Mouse (Mus musculus): ENCODE measurements at regions not wholly inside any gene's neighbourhood (a gene's known extent, or its start where the extent isn't known, plus 50 kb on each side); places are given as distances from the start of the nearest gene placed in this dataset.

GRCm38 (mm10) chr2:117996130-117997083 is 115.3 kb upstream of the Thbs1 start:
- H3K4me2 ChIP-seq: no peak overlapping the region
- H3K36me3 ChIP-seq: no peaks in the 10 kb centered on the region
- 0 out of 2 replicates have a peak overlapping the region, but pooled peaks have one; percentile 1 for H3K27ac ChIP-seq
- H3K9me3 ChIP-seq: no peaks in the 10 kb centered on the region
- no peak overlapping the region for H3K4me3 ChIP-seq
- 0 out of 2 replicates have a peak, but pooled peaks have one; percentile 37 for ATAC-seq (ENCODE audit: insufficient number of reproducible peaks, insufficient read depth, low FRiP score, low TSS enrichment, low read depth)
- H3K9ac ChIP-seq: no peak overlapping the region
- H3K4me1 ChIP-seq: peaks cover 12% of the 10 kb centered on the region; the same call in 1 of the 2 replicates
- 56% methylated on average over 14 of the region's 14 CpGs for WGBS
- no peaks in the 10 kb centered on the region for H3K27me3 ChIP-seq

GRCm38 (mm10) chr2:117999641-118000040 is 112.0 kb upstream of the Thbs1 start:
- Histone ChIP-seq H3K27me3 (no peaks in the 10 kb centered on the region), H3K36me3 (no peaks in the 10 kb centered on the region), H3K4me2 (no peak overlapping the region), H3K4me1 (peaks cover 12% of the 10 kb centered on the region; the same call in 1 of the 2 replicates), H3K9me3 (no peaks in the 10 kb centered on the region), H3K9ac (no peak overlapping the region), H3K27ac (no peak overlapping the region), H3K4me3 (no peak overlapping the region)
- no peak for ATAC-seq (ENCODE audit: insufficient number of reproducible peaks, insufficient read depth, low FRiP score, low TSS enrichment, low read depth)
- 44% methylated on average over 6 of the region's 6 CpGs for WGBS

- Histone ChIP-seq H3K27me3 (no peaks in the 10 kb centered on the region), H3K9ac (no peak overlapping the region), H3K36me3 (no peaks in the 10 kb centered on the region), H3K4me2 (no peak overlapping the region), H3K27ac (no peak overlapping the region), H3K4me1 (peaks cover 6% of the 10 kb centered on the region; the same call in 1 of the 2 replicates), H3K9me3 (no peaks in the 10 kb centered on the region), H3K4me3 (no peak overlapping the region)
- ATAC-seq (ENCODE audit: insufficient number of reproducible peaks, insufficient read depth, low FRiP score, low TSS enrichment, low read depth): no peak
- 91% methylated on average over 5 of the region's 5 CpGs for WGBS
Observed at GRCm38 (mm10) chr2:118004191-118004590, 107.5 kb upstream of the Thbs1 start.

GRCm38 (mm10) chr2:118007539-118008427 is 103.9 kb upstream of the Thbs1 start:
- Histone ChIP-seq H3K27ac (no peak overlapping the region), H3K36me3 (no peaks in the 10 kb centered on the region), H3K27me3 (no peaks in the 10 kb centered on the region), H3K4me1 (peaks cover 6% of the 10 kb centered on the region; the same call in 1 of the 2 replicates), H3K9me3 (no peaks in the 10 kb centered on the region), H3K4me3 (no peak overlapping the region), H3K4me2 (no peak overlapping the region), H3K9ac (no peak overlapping the region; the same call in 1 of the 2 replicates)
- WGBS: 40% methylated on average over 10 of the region's 10 CpGs
- ATAC-seq (ENCODE audit: insufficient number of reproducible peaks, insufficient read depth, low FRiP score, low TSS enrichment, low read depth): no peak

- Histone ChIP-seq H3K27ac (no peak overlapping the region), H3K27me3 (no peaks in the 10 kb centered on the region), H3K9me3 (no peaks in the 10 kb centered on the region), H3K4me3 (no peak overlapping the region), H3K36me3 (no peaks in the 10 kb centered on the region), H3K4me2 (no peak overlapping the region), H3K4me1 (peaks cover 6% of the 10 kb centered on the region; the same call in 1 of the 2 replicates), H3K9ac (no peak overlapping the region)
- ATAC-seq (ENCODE audit: insufficient number of reproducible peaks, insufficient read depth, low FRiP score, low TSS enrichment, low read depth): no peak
- 86% methylated on average over 7 of the region's 7 CpGs for WGBS
Observed at GRCm38 (mm10) chr2:118011679-118012078, 100.0 kb upstream of the Thbs1 start.

- ATAC-seq (ENCODE audit: insufficient number of reproducible peaks, insufficient read depth, low FRiP score, low TSS enrichment, low read depth): no peak
- H3K9ac ChIP-seq: no peak overlapping the region
- WGBS: 94% methylated on average over 3 of the region's 3 CpGs
- peaks cover 6% of the 10 kb centered on the region; the same call in 1 of the 2 replicates for H3K4me1 ChIP-seq
- H3K27me3 ChIP-seq: no peaks in the 10 kb centered on the region
- H3K27ac ChIP-seq: no peak overlapping the region
- H3K4me3 ChIP-seq: no peak overlapping the region
- H3K9me3 ChIP-seq: no peaks in the 10 kb centered on the region
- H3K36me3 ChIP-seq: no peaks in the 10 kb centered on the region
- no peak overlapping the region for H3K4me2 ChIP-seq
Observed at GRCm38 (mm10) chr2:118012211-118012610, 99.5 kb upstream of the Thbs1 start.

GRCm38 (mm10) chr2:118013156-118013555 is 98.5 kb upstream of the Thbs1 start:
- Histone ChIP-seq H3K4me1 (peaks cover under 1% of the 10 kb centered on the region; the same call in 1 of the 2 replicates), H3K4me3 (no peak overlapping the region), H3K36me3 (no peaks in the 10 kb centered on the region), H3K9me3 (no peaks in the 10 kb centered on the region), H3K9ac (no peak overlapping the region), H3K27ac (no peak overlapping the region), H3K4me2 (no peak overlapping the region), H3K27me3 (no peaks in the 10 kb centered on the region)
- WGBS: 88% methylated on average over 3 of the region's 3 CpGs
- ATAC-seq (ENCODE audit: insufficient number of reproducible peaks, insufficient read depth, low FRiP score, low TSS enrichment, low read depth): no peak

- WGBS: 77% methylated on average over 1 of the region's 1 CpGs
- no peak overlapping the region for H3K27ac ChIP-seq
Observed at GRCm38 (mm10) chr2:118015182-118015581, 96.5 kb upstream of the Thbs1 start.

GRCm38 (mm10) chr2:118025829-118026735 is 85.6 kb upstream of the Thbs1 start:
- H3K9me3 ChIP-seq: no peaks in the 10 kb centered on the region
- ATAC-seq (ENCODE audit: insufficient number of reproducible peaks, insufficient read depth, low FRiP score, low TSS enrichment, low read depth): no peak

More at GRCm38 (mm10) chr2:118015182-118015581, 96.5 kb upstream of the Thbs1 start:
- H3K9ac ChIP-seq: no peak overlapping the region
- no peaks in the 10 kb centered on the region for H3K36me3 ChIP-seq
- H3K9me3 ChIP-seq: no peaks in the 10 kb centered on the region
- no peaks in the 10 kb centered on the region for H3K27me3 ChIP-seq
- H3K4me1 ChIP-seq: no peaks in the 10 kb centered on the region
- no peak overlapping the region for H3K4me2 ChIP-seq
- no peak for ATAC-seq (ENCODE audit: insufficient number of reproducible peaks, insufficient read depth, low FRiP score, low TSS enrichment, low read depth)
- no peak overlapping the region for H3K4me3 ChIP-seq

GRCm38 (mm10) chr2:118028881-118029280 is 82.8 kb upstream of the Thbs1 start:
- H3K27ac ChIP-seq: no peak overlapping the region
- no peaks in the 10 kb centered on the region for H3K9me3 ChIP-seq
- no peak overlapping the region for H3K9ac ChIP-seq
- peaks cover 10% of the 10 kb centered on the region for H3K4me1 ChIP-seq
- H3K4me3 ChIP-seq: no peak overlapping the region
- 82% methylated on average over 1 of the region's 1 CpGs for WGBS
- no peaks in the 10 kb centered on the region for H3K27me3 ChIP-seq
- no peaks in the 10 kb centered on the region for H3K36me3 ChIP-seq
- ATAC-seq (ENCODE audit: insufficient number of reproducible peaks, insufficient read depth, low FRiP score, low TSS enrichment, low read depth): no peak
- no peak overlapping the region for H3K4me2 ChIP-seq

More at GRCm38 (mm10) chr2:118025829-118026735, 85.6 kb upstream of the Thbs1 start:
- Histone ChIP-seq H3K36me3 (no peaks in the 10 kb centered on the region), H3K9ac (no peak overlapping the region), H3K4me2 (no peak overlapping the region), H3K4me1 (peaks cover 10% of the 10 kb centered on the region), H3K27ac (peak overlapping the region; percentile 41), H3K27me3 (no peaks in the 10 kb centered on the region), H3K4me3 (no peak overlapping the region)
- WGBS: 66% methylated on average over 6 of the region's 6 CpGs
